Mouse (Mus musculus) heart, adult 9 months (tissue): ENCODE data around the gene Inca1.

Experiments
- DNase-seq, 2 experiments: peaks; one replicate each; pipeline ENCODE4 v3.0.0; 2022; ENCODE audit warnings: low spot score in 2 of 2

Inca1 gene

GRCm38 (mm10) chr11:70699722-70700556 is at the start of gene Inca1, which contains the start of gene Kif1c:
TSS of gene Inca1 (minus strand) at chr11:70700155.
TSS of gene Kif1c (plus strand) at chr11:70700548.
- DNase-seq: peak; percentile 97

- DNase-seq: no peak
These were observed 48.1 kb upstream of the Inca1 start for GRCm38 (mm10) chr11:70747876-70748545.

- DNase-seq: no peak
These were observed 45.7 kb upstream of the Inca1 start for GRCm38 (mm10) chr11:70745636-70746035.

GRCm38 (mm10) chr11:70742581-70743459 is 42.9 kb upstream of the Inca1 start:
- DNase-seq: no peak

GRCm38 (mm10) chr11:70742117-70742516 is 42.2 kb upstream of the Inca1 start:
- no peak for DNase-seq

GRCm38 (mm10) chr11:70741603-70742002 is 41.6 kb upstream of the Inca1 start:
- no peak for DNase-seq

- peak in 1 of 2 experiments; percentile 19 for DNase-seq
These were observed 37.8 kb upstream of the Inca1 start for GRCm38 (mm10) chr11:70737749-70738148.

- DNase-seq: no peak
These were observed 33.3 kb upstream of the Inca1 start for GRCm38 (mm10) chr11:70733256-70733655.

- no peak for DNase-seq
These were observed 31.2 kb upstream of the Inca1 start for GRCm38 (mm10) chr11:70731178-70731577.

- DNase-seq: no peak
These were observed 30.6 kb upstream of the Inca1 start for GRCm38 (mm10) chr11:70730427-70731038.

GRCm38 (mm10) chr11:70727385-70727784 is 27.4 kb upstream of the Inca1 start:
- no peak for DNase-seq

GRCm38 (mm10) chr11:70726585-70726984 is 26.6 kb upstream of the Inca1 start:
- no peak for DNase-seq

GRCm38 (mm10) chr11:70724706-70725105 is 24.8 kb upstream of the Inca1 start:
- DNase-seq: no peak

GRCm38 (mm10) chr11:70721072-70721471 is 21.1 kb upstream of the Inca1 start:
- DNase-seq: peak in 1 of 2 experiments; percentile 17

- peak in 1 of 2 experiments; percentile 42 for DNase-seq
These were observed 20.6 kb upstream of the Inca1 start for GRCm38 (mm10) chr11:70720567-70720966.

- DNase-seq: no peak
These were observed 18.5 kb upstream of the Inca1 start for GRCm38 (mm10) chr11:70718481-70718880.

GRCm38 (mm10) chr11:70715832-70716231 is 15.9 kb upstream of the Inca1 start:
- no peak for DNase-seq

- DNase-seq: no peak
These were observed 13.3 kb upstream of the Inca1 start for GRCm38 (mm10) chr11:70713222-70713621.

- DNase-seq: no peak
These were observed 11.1 kb upstream of the Inca1 start for GRCm38 (mm10) chr11:70711026-70711425.

- DNase-seq: no peak
These were observed 6.2 kb upstream of the Inca1 start for GRCm38 (mm10) chr11:70706127-70706526.

GRCm38 (mm10) chr11:70702781-70703180 is 2.8 kb upstream of the Inca1 start:
- peak; percentile 58 to 81 for DNase-seq
